18 mouse cellular contexts compared by ENCODE assay signal in genomic region chr14:74849020-74849419, GRCm38 (mm10).
A peak's percentile ranks its signal among the peaks of the same experiment; 100 is the strongest.
DNase-seq lines count a peak whose midpoint lies in the region; ATAC-seq and TF ChIP-seq lines count a peak whose summit lies in the region.
"Had no signal": no experiment of that assay in that cellular context is flagged by ENCODE, and none has a peak within 500 bp of the region (broad histone marks: within the 10 kb centered on the region; RNA-seq: fewer than 3 reads in every experiment).

No protein-coding gene starts in this region.

- 0 out of 2 replicates have a peak, but pooled peaks have one; percentile 39 for ATAC-seq in embryonic facial prominence, embryonic 12.5 days (ENCODE audit: insufficient number of reproducible peaks, insufficient read depth, low FRiP score, low TSS enrichment)
- ATAC-seq in hindbrain, embryonic 14.5 days (ENCODE audit: low FRiP score) = 0 out of 2 replicates have a peak, but pooled peaks have one; percentile 35
- ATAC-seq in hindbrain, postnatal 0 days = no peak
- peak; percentile 35; the same call in 1 of the 2 replicates for ATAC-seq in lung, embryonic 15.5 days (ENCODE audit: borderline replicate concordance, extremely low read depth, low FRiP score, low TSS enrichment)
- peak; percentile 55; the same call in 1 of the 2 replicates for ATAC-seq in stomach, embryonic 16.5 days (ENCODE audit: insufficient read depth, low FRiP score)
- ATAC-seq: forebrain, embryonic 13.5 days; liver, postnatal 0 days had no signal

- H3K4me2 ChIP-seq in embryonic facial prominence, embryonic 12.5 days (replicated peaks) = no peak overlapping the region
- H3K4me2 ChIP-seq in hindbrain, embryonic 14.5 days (replicated peaks) = no peak overlapping the region
- no peak overlapping the region for H3K4me2 ChIP-seq in hindbrain, postnatal 0 days (ENCODE audit: low read depth, low read length)
- H3K4me2 ChIP-seq in lung, embryonic 15.5 days = no peak overlapping the region
- H3K4me2 ChIP-seq in stomach, embryonic 16.5 days (ENCODE audit: low read depth, low read length) = no peak overlapping the region
- H3K4me2 ChIP-seq: forebrain, embryonic 13.5 days; hindbrain, embryonic 13.5 days; neural tube, embryonic 13.5 days had no signal

- no peaks in the 10 kb centered on the region for H3K27me3 ChIP-seq in embryonic facial prominence, embryonic 12.5 days
- no peaks in the 10 kb centered on the region for H3K27me3 ChIP-seq in embryonic facial prominence, embryonic 10.5 days (replicated peaks; ENCODE audit: low read depth, poor library complexity, severe bottlenecking)
- H3K27me3 ChIP-seq in hindbrain, embryonic 14.5 days (ENCODE audit: control insufficient read depth, insufficient read depth, low read length) = no peaks in the 10 kb centered on the region
- no peaks in the 10 kb centered on the region for H3K27me3 ChIP-seq in hindbrain, postnatal 0 days (ENCODE audit: insufficient read depth, low read length)
- H3K27me3 ChIP-seq in lung, embryonic 15.5 days = no peaks in the 10 kb centered on the region
- H3K27me3 ChIP-seq in stomach, embryonic 16.5 days (ENCODE audit: control insufficient read depth, insufficient read depth, low read length) = no peaks in the 10 kb centered on the region
- H3K27me3 ChIP-seq: CH12.LX; forebrain, embryonic 13.5 days; hindbrain, embryonic 13.5 days; neural tube, embryonic 13.5 days had no signal

- H3K36me3 ChIP-seq in embryonic facial prominence, embryonic 12.5 days = no peaks in the 10 kb centered on the region
- H3K36me3 ChIP-seq in embryonic facial prominence, embryonic 10.5 days (replicated peaks) = no peaks in the 10 kb centered on the region
- no peaks in the 10 kb centered on the region for H3K36me3 ChIP-seq in hindbrain, embryonic 14.5 days (replicated peaks; ENCODE audit: control insufficient read depth, insufficient read depth)
- no peaks in the 10 kb centered on the region for H3K36me3 ChIP-seq in hindbrain, postnatal 0 days (ENCODE audit: insufficient read depth, low read length)
- no peaks in the 10 kb centered on the region for H3K36me3 ChIP-seq in lung, embryonic 15.5 days
- no peaks in the 10 kb centered on the region for H3K36me3 ChIP-seq in stomach, embryonic 16.5 days (ENCODE audit: control insufficient read depth, insufficient read depth, low read length)
- H3K36me3 ChIP-seq: hindbrain, embryonic 13.5 days; neural tube, embryonic 13.5 days had no signal

- TF ChIP-seq CTCF in hindbrain, postnatal 0 days (IDR thresholded peaks at IDR 0.05; ENCODE audit: low read depth) = no peak

- H3K27ac ChIP-seq in embryonic facial prominence, embryonic 12.5 days = no peak overlapping the region
- H3K27ac ChIP-seq in embryonic facial prominence, embryonic 10.5 days (replicated peaks) = no peak overlapping the region
- H3K27ac ChIP-seq in hindbrain, embryonic 14.5 days = no peak overlapping the region
- H3K27ac ChIP-seq in hindbrain, postnatal 0 days = no peak overlapping the region
- H3K27ac ChIP-seq in lung, embryonic 15.5 days = peak overlapping the region; percentile 86
- peak overlapping the region; percentile 44; the same call in 1 of the 2 replicates for H3K27ac ChIP-seq in stomach, embryonic 16.5 days (ENCODE audit: low read length)
- H3K27ac ChIP-seq: forebrain, embryonic 13.5 days; hindbrain, embryonic 13.5 days had no signal

- 66% methylated on average over 6 of the region's 6 CpGs for WGBS in embryonic facial prominence, embryonic 12.5 days
- 87% methylated on average over 6 of the region's 6 CpGs for WGBS in embryonic facial prominence, embryonic 10.5 days
- WGBS in hindbrain, embryonic 14.5 days = 61% methylated on average over 6 of the region's 6 CpGs
- 48% methylated on average over 6 of the region's 6 CpGs for WGBS in hindbrain, postnatal 0 days
- 24% methylated on average over 6 of the region's 6 CpGs for WGBS in lung, embryonic 15.5 days
- WGBS in stomach, embryonic 16.5 days = 47% methylated on average over 6 of the region's 6 CpGs

- DNase-seq in embryonic facial prominence, embryonic 10.5 days (ENCODE audit: low spot score) = no peak
- DNase-seq in hindbrain, embryonic 14.5 days (ENCODE audit: low spot score) = no peak
- DNase-seq in hindbrain, postnatal 0 days (ENCODE audit: low spot score) = no peak
- no peak for DNase-seq in lung, postnatal 10 days
- no peak for DNase-seq in layer of hippocampus, adult 11-12 months (ENCODE audit: low spot score)
- DNase-seq: adrenal gland, postnatal 25 days; cerebellum, adult 8-10 months; gastrocnemius, postnatal 36 days; layer of hippocampus, postnatal 36 days; liver, postnatal 0 days; thymus, adult 2 months had no signal

- peaks cover 39% of the 10 kb centered on the region for H3K4me1 ChIP-seq in embryonic facial prominence, embryonic 12.5 days
- peaks cover 42% of the 10 kb centered on the region for H3K4me1 ChIP-seq in embryonic facial prominence, embryonic 10.5 days
- H3K4me1 ChIP-seq in hindbrain, embryonic 14.5 days (replicated peaks; ENCODE audit: control insufficient read depth, insufficient read depth, low read length) = peaks cover 40% of the 10 kb centered on the region
- H3K4me1 ChIP-seq in hindbrain, postnatal 0 days (ENCODE audit: insufficient read depth, low read length) = peaks cover 14% of the 10 kb centered on the region; the same call in 1 of the 2 replicates
- peaks cover 74% of the 10 kb centered on the region for H3K4me1 ChIP-seq in lung, embryonic 15.5 days
- H3K4me1 ChIP-seq in stomach, embryonic 16.5 days (ENCODE audit: control insufficient read depth, insufficient read depth, low read length) = peaks cover 47% of the 10 kb centered on the region

- no peaks in the 10 kb centered on the region for H3K9me3 ChIP-seq in embryonic facial prominence, embryonic 12.5 days
- H3K9me3 ChIP-seq in embryonic facial prominence, embryonic 10.5 days = no peaks in the 10 kb centered on the region
- no peaks in the 10 kb centered on the region for H3K9me3 ChIP-seq in hindbrain, embryonic 14.5 days (ENCODE audit: control insufficient read depth, low read length)
- no peaks in the 10 kb centered on the region for H3K9me3 ChIP-seq in hindbrain, postnatal 0 days (ENCODE audit: low read length)
- no peaks in the 10 kb centered on the region for H3K9me3 ChIP-seq in lung, embryonic 15.5 days
- H3K9me3 ChIP-seq in stomach, embryonic 16.5 days (replicated peaks; ENCODE audit: control insufficient read depth, low read length) = no peaks in the 10 kb centered on the region
- H3K9me3 ChIP-seq: forebrain, embryonic 13.5 days; hindbrain, embryonic 13.5 days; neural tube, embryonic 13.5 days had no signal

- H3K4me3 ChIP-seq in embryonic facial prominence, embryonic 12.5 days = no peak overlapping the region
- H3K4me3 ChIP-seq in embryonic facial prominence, embryonic 10.5 days = no peak overlapping the region
- no peak overlapping the region for H3K4me3 ChIP-seq in hindbrain, embryonic 14.5 days (replicated peaks; ENCODE audit: low read length)
- no peak overlapping the region for H3K4me3 ChIP-seq in hindbrain, postnatal 0 days (ENCODE audit: low read length)
- no peak overlapping the region for H3K4me3 ChIP-seq in lung, embryonic 15.5 days
- H3K4me3 ChIP-seq in stomach, embryonic 16.5 days (replicated peaks; ENCODE audit: low read length) = no peak overlapping the region
- H3K4me3 ChIP-seq: forebrain, embryonic 13.5 days; hindbrain, embryonic 13.5 days; neural tube, embryonic 13.5 days had no signal

- H3K9ac ChIP-seq in embryonic facial prominence, embryonic 12.5 days = no peak overlapping the region
- H3K9ac ChIP-seq in hindbrain, embryonic 14.5 days = no peak overlapping the region
- H3K9ac ChIP-seq in hindbrain, postnatal 0 days (replicated peaks; ENCODE audit: low read length) = no peak overlapping the region
- no peak overlapping the region for H3K9ac ChIP-seq in lung, embryonic 15.5 days
- no peak overlapping the region for H3K9ac ChIP-seq in stomach, embryonic 16.5 days (ENCODE audit: low read length)
- H3K9ac ChIP-seq: forebrain, embryonic 13.5 days; hindbrain, embryonic 13.5 days; liver, postnatal 0 days; neural tube, embryonic 13.5 days had no signal

Comparison
In these comparisons a context has a peak if more than half of its experiments do, and no peak if none do; other contexts are left out.
1. H3K27ac ChIP-seq: peak in lung, embryonic 15.5 days (single experiment) and stomach, embryonic 16.5 days (single experiment); none in embryonic facial prominence, embryonic 12.5 days (single experiment), embryonic facial prominence, embryonic 10.5 days (single experiment), hindbrain, embryonic 14.5 days (single experiment) and hindbrain, postnatal 0 days (single experiment).